Comparison of ENCODE assay signal across 16 mouse cellular contexts in the genomic region with DNA sequence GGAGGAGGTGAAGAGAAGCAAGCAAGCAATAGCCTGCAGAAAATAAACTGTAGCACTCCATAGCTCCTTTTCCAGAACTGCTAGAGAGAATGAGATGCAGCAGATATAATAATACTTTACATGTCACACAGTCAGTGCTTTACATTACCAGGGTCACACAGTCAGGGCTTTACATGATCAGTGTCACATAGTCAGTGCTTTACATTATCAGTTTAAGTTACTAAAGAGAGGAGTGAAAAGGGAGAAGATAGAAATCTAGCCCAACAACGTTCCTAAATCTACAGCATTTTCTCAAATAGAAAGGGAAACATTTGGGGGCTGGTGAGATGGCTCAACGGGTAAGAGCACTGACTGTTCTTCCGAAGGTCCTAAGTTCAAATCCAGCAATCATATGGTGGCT.
"Had no signal": no experiment of that assay in that cellular context is flagged by ENCODE, and none has a peak within 500 bp of the region (broad histone marks: within the 10 kb centered on the region; RNA-seq: fewer than 3 reads in every experiment).

No protein-coding gene starts in this region.

- DNase-seq: retina, postnatal 1 day; right cerebral cortex, adult 18-20 months; right cerebral cortex, postnatal 14 days; right cerebral cortex, postnatal 25 days; right cerebral cortex, postnatal 4 days; spleen, adult 18-20 months; thymus, adult 18-20 months; thymus, adult 2 months; thymus, postnatal 14 days; thymus, postnatal 25 days; thymus, postnatal 36 days; thymus, postnatal 4 days had no signal

- H3K27ac ChIP-seq: neural tube, embryonic 13.5 days; neural tube, embryonic 15.5 days; stomach, embryonic 15.5 days; stomach, postnatal 0 days had no signal

- H3K27me3 ChIP-seq: neural tube, embryonic 13.5 days; neural tube, embryonic 15.5 days; stomach, embryonic 15.5 days had no signal

- H3K36me3 ChIP-seq: neural tube, embryonic 13.5 days; neural tube, embryonic 15.5 days; stomach, embryonic 15.5 days had no signal

- H3K4me3 ChIP-seq: neural tube, embryonic 13.5 days; neural tube, embryonic 15.5 days; stomach, embryonic 15.5 days had no signal

- H3K9me3 ChIP-seq: neural tube, embryonic 13.5 days; neural tube, embryonic 15.5 days; stomach, embryonic 15.5 days had no signal

- H3K9ac ChIP-seq: neural tube, embryonic 13.5 days; neural tube, embryonic 15.5 days; stomach, embryonic 15.5 days had no signal

- H3K4me1 ChIP-seq: neural tube, embryonic 13.5 days; neural tube, embryonic 15.5 days; stomach, embryonic 15.5 days had no signal

- H3K4me2 ChIP-seq: neural tube, embryonic 13.5 days; neural tube, embryonic 15.5 days; stomach, embryonic 15.5 days had no signal
